Mouse (Mus musculus) cerebellum, postnatal 36 days (tissue): ENCODE measurements at regions not wholly inside any gene's neighbourhood (a gene's known extent, or its start where the extent isn't known, plus 50 kb on each side); places are given as distances from the start of the nearest gene placed in this dataset.

Source experiments
- DNase-seq, 2 experiments: peaks; one replicate each; pipeline ENCODE4 v3.0.0; 2021 to 2022; ENCODE audit warnings: mixed read lengths in 2 of 2

DNA sequence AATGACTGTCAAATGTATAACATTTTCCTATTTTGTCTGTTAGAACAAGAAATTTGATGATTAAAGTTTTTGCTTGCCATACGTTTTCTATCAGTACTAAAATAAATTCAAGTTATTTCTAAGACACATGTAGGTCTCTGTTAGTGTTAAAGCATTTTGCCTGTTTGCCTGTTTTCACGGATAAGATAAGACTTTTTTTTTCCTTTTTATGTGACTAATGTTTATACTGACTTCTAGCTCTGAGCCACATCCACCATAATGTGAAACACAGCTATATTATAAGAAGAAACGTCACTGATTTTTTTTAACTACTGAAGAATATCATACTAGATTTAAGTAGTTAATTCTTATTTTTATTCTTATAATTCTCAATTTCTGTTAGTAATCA, 1012.6 kb downstream of the Cdh8 start:
- no peak for DNase-seq

- DNase-seq, result peak; percentile 44 to 46
These were observed 1013.2 kb downstream of the Cdh8 start for GRCm38 (mm10) chr8:98402852-98403644.

DNA sequence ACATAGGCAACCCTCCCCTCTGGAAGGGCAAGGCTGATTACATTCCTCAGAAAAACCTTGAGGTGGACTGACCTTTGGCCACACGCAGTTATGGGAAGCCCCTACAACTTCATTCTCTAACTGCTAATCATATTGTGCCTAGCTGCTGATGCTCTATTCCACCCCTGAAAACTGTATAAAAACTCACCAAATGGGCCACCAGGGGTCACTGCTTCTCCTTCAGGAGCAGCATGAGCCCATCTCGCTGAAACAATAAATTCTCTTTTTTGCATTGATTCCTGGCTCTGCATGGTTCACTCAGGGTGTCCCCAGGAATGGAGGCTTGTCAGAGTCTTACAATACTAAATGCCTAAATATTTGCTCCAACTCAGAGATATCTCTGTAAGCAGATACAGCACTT, 1034.5 kb downstream of the Cdh8 start:
- DNase-seq, result no peak

GRCm38 (mm10) chr8:98380387-98380786, 1035.9 kb downstream of the Cdh8 start:
- no peak for DNase-seq

DNA sequence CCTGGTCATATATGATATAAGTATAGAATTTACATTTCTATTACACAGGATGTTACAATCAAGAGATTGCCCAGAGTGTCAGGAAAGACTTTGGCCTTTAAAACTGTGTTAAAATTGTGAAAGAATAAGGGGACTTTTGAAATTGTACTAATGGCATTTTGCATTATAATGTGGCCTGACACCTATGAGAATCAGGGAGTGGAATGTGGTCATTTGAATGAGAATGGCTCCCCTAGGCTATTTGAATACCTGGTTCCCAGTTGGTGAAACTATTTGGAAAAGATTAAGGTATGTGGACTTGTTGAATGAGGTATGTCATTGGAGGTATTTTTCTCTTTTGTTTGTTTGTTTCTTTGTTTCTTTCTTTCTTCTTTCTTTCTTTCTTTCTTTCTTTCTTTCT, 1038.5 kb downstream of the Cdh8 start:
- DNase-seq, result no peak

DNA sequence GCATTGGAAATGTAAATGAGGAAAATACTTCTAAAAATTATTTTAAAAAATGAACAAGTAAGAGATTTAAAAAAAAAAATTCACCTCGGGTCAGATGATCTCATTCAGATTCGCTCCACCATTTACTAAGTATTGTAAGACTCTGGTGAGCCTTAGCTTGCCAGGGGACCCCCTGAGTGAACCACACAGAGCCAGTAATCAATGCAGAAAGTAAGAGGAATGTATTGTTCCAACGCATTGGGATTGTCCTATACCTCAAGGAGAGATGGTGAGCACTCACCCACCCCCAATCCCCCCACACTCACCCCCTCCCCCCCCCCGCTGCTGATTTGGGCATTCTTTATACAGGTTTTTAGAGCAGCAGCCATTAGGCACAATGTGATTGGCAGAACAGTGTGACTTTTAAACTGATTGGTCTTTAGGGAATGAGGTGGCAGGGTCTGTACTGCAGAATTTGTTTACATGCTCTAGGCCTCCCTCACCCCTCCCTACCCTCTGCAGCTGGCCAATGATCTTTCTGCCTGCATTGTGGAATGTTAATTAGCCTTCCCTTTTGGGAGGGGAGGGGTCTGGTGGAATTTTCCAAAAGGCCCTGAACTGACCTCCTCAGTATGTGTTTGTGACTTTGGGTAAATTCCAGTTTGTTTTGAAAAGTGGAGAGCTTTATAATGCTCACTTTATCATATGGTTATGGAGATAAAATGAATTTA, 1043.4 kb downstream of the Cdh8 start:
- DNase-seq, result no peak

- DNase-seq, result no peak
These were observed 1050.7 kb downstream of the Cdh8 start for GRCm38 (mm10) chr8:98365378-98366095.

GRCm38 (mm10) chr8:98337279-98337678, 1079.0 kb downstream of the Cdh8 start:
- DNase-seq, result no peak

- no peak for DNase-seq
These were observed 1106.8 kb downstream of the Cdh8 start for GRCm38 (mm10) chr8:98309405-98309990.

- no peak for DNase-seq
These were observed 1121.3 kb downstream of the Cdh8 start for GRCm38 (mm10) chr8:98294975-98295374.

GRCm38 (mm10) chr8:98260281-98260680, 1156.0 kb downstream of the Cdh8 start:
- DNase-seq, result no peak

GRCm38 (mm10) chr8:98243328-98243926, 1172.8 kb downstream of the Cdh8 start:
- DNase-seq, result no peak

DNA sequence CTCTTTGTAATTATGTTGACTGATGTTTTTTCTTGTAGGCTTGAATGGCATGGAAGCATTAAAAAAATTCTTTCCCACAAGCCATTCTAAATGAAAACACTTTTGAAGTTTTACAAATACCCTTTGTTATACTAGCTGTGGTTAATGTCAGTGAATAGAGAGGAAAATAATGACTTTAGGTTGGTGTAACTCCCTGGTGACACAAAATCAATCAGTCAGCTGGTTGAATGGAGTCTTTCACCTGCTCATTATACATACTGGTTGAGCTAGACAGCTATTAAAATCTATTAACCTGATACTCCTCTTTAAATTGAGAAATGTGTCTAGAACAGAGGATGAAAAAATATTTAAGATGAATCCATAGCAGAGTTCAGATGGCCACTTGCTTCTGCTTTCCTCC, 1202.3 kb downstream of the Cdh8 start:
- no peak for DNase-seq
